Mouse (Mus musculus): Measurements from ENCODE around the gene Cacna1c. TPM values are rescaled to one million over a fixed set of nuclear protein-coding genes. Genes with fewer than 3 reads are reported as not detected.

Cacna1c gene
- polyA plus RNA-seq, 1 experiment, result 1.0 TPM

DNA sequence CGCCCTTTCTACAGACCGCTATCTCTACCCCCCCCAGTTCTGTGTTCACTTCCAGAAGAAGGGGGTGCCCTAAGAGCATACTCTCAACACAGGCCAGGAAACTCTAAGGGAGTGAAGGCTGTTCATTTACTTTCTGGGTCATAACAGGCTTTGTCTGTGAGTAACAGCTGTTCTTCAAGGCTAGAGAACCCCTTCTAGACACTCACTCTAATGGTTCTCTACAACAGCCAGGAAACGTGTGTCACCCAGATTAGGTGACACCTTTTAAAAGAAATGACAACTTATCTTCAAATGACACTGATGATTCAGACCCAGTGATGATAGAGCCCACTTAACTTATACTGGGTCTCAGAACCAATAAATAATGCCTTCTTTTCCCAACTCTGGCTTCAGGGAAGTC is 461.1 kb downstream of the Cacna1c start:
- Histone ChIP-seq H3K27ac (ENCODE audit: insufficient read depth, low read length) (no peak overlapping the region), H3K27me3 (ENCODE audit: control insufficient read depth, insufficient read depth, low read length, poor library complexity, severe bottlenecking) (no peaks in the 10 kb centered on the region), H3K9me3 (replicated peaks; ENCODE audit: control insufficient read depth, insufficient read depth, low read length, poor library complexity, severe bottlenecking) (no peaks in the 10 kb centered on the region), H3K9ac (ENCODE audit: low read depth, poor library complexity, severe bottlenecking) (no peak overlapping the region), H3K4me3 (ENCODE audit: low read depth, low read length) (no peak overlapping the region), H3K4me1 (ENCODE audit: control insufficient read depth, insufficient read depth, low read length) (no peaks in the 10 kb centered on the region), H3K36me3 (ENCODE audit: control insufficient read depth, insufficient read depth, low read length, poor library complexity, severe bottlenecking) (no peaks in the 10 kb centered on the region)
- TF ChIP-seq POLR2A (IDR thresholded peaks at IDR 0.05; ENCODE audit: insufficient read depth, low read length) (no peak), CTCF (IDR thresholded peaks at IDR 0.05; ENCODE audit: low read depth, low read length) (no peak), EP300 (IDR thresholded peaks at IDR 0.05; ENCODE audit: insufficient read depth, low read depth, low read length) (no peak)

DNA sequence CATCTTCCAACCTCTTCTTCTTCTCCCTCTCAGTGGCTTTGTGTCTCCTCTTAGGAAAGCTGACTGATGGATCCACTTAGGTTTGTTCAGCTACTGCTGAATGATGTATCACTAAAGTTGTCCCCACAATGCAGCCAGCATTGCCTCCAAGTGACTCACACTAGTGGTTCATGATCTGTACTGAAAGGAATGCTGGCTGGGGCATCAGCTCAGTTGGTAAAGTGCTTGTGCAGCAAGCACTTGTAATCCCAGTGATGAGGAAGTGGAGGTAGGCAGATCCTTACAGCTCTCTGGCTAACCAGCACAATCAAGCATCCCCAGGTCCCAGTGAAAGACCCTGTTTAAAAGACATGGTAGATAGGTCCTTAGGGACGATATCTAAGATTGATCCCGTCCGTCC is 464.3 kb downstream of the Cacna1c start:
- TF ChIP-seq CTCF (IDR thresholded peaks at IDR 0.05; ENCODE audit: low read depth, low read length) (no peak), EP300 (IDR thresholded peaks at IDR 0.05; ENCODE audit: insufficient read depth, low read depth, low read length) (no peak), POLR2A (IDR thresholded peaks at IDR 0.05; ENCODE audit: insufficient read depth, low read length) (no peak)
- no peaks in the 10 kb centered on the region for H3K4me1 ChIP-seq (ENCODE audit: control insufficient read depth, insufficient read depth, low read length)
- H3K4me3 ChIP-seq (ENCODE audit: low read depth, low read length), result no peak overlapping the region
- no peaks in the 10 kb centered on the region for H3K27me3 ChIP-seq (ENCODE audit: control insufficient read depth, insufficient read depth, low read length, poor library complexity, severe bottlenecking)
- no peak overlapping the region for H3K27ac ChIP-seq (ENCODE audit: insufficient read depth, low read length)
- no peaks in the 10 kb centered on the region for H3K9me3 ChIP-seq (replicated peaks; ENCODE audit: control insufficient read depth, insufficient read depth, low read length, poor library complexity, severe bottlenecking)
- no peaks in the 10 kb centered on the region for H3K36me3 ChIP-seq (ENCODE audit: control insufficient read depth, insufficient read depth, low read length, poor library complexity, severe bottlenecking)
- H3K9ac ChIP-seq (ENCODE audit: low read depth, poor library complexity, severe bottlenecking), result no peak overlapping the region

DNA sequence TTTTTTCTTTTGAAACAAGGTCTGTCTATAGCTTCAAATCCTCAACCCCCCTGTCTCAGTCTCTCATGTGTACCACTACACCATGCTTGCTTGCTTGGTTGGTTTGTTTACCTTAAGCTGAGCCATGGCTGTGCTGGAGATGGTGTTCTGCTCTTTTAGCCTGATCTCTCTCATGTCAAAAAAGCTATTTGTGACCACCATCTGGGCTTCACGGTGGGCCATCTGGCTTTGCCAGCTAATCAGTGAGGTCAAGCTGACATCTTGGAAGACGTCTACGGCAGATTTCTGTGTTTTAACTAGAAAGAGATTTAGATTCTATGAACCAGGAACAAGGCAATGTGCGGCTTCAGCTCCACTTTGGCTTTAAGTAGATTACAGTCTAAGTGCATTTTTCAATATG is 471.3 kb downstream of the Cacna1c start:
- TF ChIP-seq CTCF (IDR thresholded peaks at IDR 0.05; ENCODE audit: low read depth, low read length), result no peak
- no peak for TF ChIP-seq EP300 (IDR thresholded peaks at IDR 0.05; ENCODE audit: insufficient read depth, low read depth, low read length)
- no peak for TF ChIP-seq POLR2A (IDR thresholded peaks at IDR 0.05; ENCODE audit: insufficient read depth, low read length)
- no peak overlapping the region for H3K9ac ChIP-seq (ENCODE audit: low read depth, poor library complexity, severe bottlenecking)
- H3K9me3 ChIP-seq (replicated peaks; ENCODE audit: control insufficient read depth, insufficient read depth, low read length, poor library complexity, severe bottlenecking), result no peaks in the 10 kb centered on the region
- no peak overlapping the region for H3K27ac ChIP-seq (ENCODE audit: insufficient read depth, low read length)
- no peaks in the 10 kb centered on the region for H3K4me1 ChIP-seq (ENCODE audit: control insufficient read depth, insufficient read depth, low read length)
- H3K27me3 ChIP-seq (ENCODE audit: control insufficient read depth, insufficient read depth, low read length, poor library complexity, severe bottlenecking), result no peaks in the 10 kb centered on the region
- H3K36me3 ChIP-seq (ENCODE audit: control insufficient read depth, insufficient read depth, low read length, poor library complexity, severe bottlenecking), result no peaks in the 10 kb centered on the region
- no peak overlapping the region for H3K4me3 ChIP-seq (ENCODE audit: low read depth, low read length)

DNA sequence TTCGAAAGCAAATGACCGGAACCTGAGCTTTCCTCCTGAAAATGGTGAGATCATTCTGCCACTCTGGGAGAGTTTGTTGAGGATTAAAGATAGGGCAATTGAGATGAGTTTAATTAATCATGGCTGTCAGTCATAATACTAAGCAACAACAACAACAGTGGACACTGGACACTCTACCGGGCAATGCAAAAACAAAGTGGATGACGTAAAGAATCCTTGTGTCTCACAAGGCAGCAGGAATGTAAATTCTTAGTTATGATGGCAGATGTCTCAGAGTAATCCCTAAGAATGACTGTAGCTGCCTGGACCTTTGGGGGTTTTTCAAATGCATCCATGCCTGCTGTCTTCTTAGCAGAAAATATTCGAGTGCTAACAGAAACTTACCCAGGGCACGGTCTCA is 471.8 kb downstream of the Cacna1c start:
- no peaks in the 10 kb centered on the region for H3K4me1 ChIP-seq (ENCODE audit: control insufficient read depth, insufficient read depth, low read length)
- H3K9ac ChIP-seq (ENCODE audit: low read depth, poor library complexity, severe bottlenecking), result no peak overlapping the region
- H3K27ac ChIP-seq (ENCODE audit: insufficient read depth, low read length), result no peak overlapping the region
- no peak for TF ChIP-seq POLR2A (IDR thresholded peaks at IDR 0.05; ENCODE audit: insufficient read depth, low read length)
- TF ChIP-seq CTCF (IDR thresholded peaks at IDR 0.05; ENCODE audit: low read depth, low read length), result no peak
- TF ChIP-seq EP300 (IDR thresholded peaks at IDR 0.05; ENCODE audit: insufficient read depth, low read depth, low read length), result no peak
- no peaks in the 10 kb centered on the region for H3K27me3 ChIP-seq (ENCODE audit: control insufficient read depth, insufficient read depth, low read length, poor library complexity, severe bottlenecking)
- H3K36me3 ChIP-seq (ENCODE audit: control insufficient read depth, insufficient read depth, low read length, poor library complexity, severe bottlenecking), result no peaks in the 10 kb centered on the region
- H3K4me3 ChIP-seq (ENCODE audit: low read depth, low read length), result no peak overlapping the region
- no peaks in the 10 kb centered on the region for H3K9me3 ChIP-seq (replicated peaks; ENCODE audit: control insufficient read depth, insufficient read depth, low read length, poor library complexity, severe bottlenecking)

DNA sequence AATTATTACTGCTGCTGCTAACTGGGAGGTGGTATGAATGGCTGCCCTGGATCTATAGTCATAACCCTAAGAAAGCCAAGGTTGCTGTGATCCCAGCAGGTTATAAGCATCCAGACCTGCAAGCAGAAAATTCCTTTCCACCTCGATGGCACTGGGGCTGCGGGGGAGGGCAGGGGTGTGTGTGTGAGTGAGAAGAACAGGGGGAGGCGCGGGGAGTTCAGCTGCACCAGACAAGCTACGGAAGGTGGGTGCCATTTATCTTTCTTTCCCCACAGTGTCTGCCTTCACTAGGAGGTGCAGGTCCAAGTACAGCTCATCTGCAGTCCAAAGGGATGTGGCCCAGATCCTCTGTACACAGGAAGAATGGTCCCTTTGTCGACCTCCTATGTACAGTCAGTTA is 473.9 kb downstream of the Cacna1c start:
- Histone ChIP-seq H3K4me3 (ENCODE audit: low read depth, low read length) (no peak overlapping the region), H3K27me3 (ENCODE audit: control insufficient read depth, insufficient read depth, low read length, poor library complexity, severe bottlenecking) (no peaks in the 10 kb centered on the region), H3K36me3 (ENCODE audit: control insufficient read depth, insufficient read depth, low read length, poor library complexity, severe bottlenecking) (no peaks in the 10 kb centered on the region), H3K4me1 (ENCODE audit: control insufficient read depth, insufficient read depth, low read length) (no peaks in the 10 kb centered on the region), H3K9me3 (replicated peaks; ENCODE audit: control insufficient read depth, insufficient read depth, low read length, poor library complexity, severe bottlenecking) (no peaks in the 10 kb centered on the region), H3K27ac (ENCODE audit: insufficient read depth, low read length) (no peak overlapping the region), H3K9ac (ENCODE audit: low read depth, poor library complexity, severe bottlenecking) (no peak overlapping the region)
- no peak for TF ChIP-seq POLR2A (IDR thresholded peaks at IDR 0.05; ENCODE audit: insufficient read depth, low read length)
- no peak for TF ChIP-seq EP300 (IDR thresholded peaks at IDR 0.05; ENCODE audit: insufficient read depth, low read depth, low read length)
- TF ChIP-seq CTCF (IDR thresholded peaks at IDR 0.05; ENCODE audit: low read depth, low read length), result no peak

DNA sequence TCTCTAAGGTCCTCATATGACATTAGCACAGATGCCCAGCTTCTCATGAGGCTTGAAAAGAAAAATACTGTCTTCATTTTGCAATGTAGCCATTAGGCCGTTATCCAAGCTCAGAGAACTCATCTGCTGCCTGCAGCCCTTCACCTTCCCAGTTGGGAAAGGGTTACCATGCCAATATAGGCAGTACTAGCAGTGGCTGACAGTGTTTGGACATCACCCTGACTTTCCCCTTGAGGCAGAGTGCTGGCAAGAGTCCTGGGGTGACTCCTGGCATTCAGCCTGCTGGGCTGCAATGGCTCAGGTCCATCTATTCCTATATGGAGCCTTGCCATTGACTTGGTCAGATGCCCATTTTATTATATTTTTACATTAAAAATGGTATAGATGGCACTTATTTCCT is 476.7 kb downstream of the Cacna1c start:
- Histone ChIP-seq H3K27ac (ENCODE audit: insufficient read depth, low read length) (no peak overlapping the region), H3K27me3 (ENCODE audit: control insufficient read depth, insufficient read depth, low read length, poor library complexity, severe bottlenecking) (no peaks in the 10 kb centered on the region), H3K4me3 (ENCODE audit: low read depth, low read length) (no peak overlapping the region), H3K9ac (ENCODE audit: low read depth, poor library complexity, severe bottlenecking) (no peak overlapping the region), H3K4me1 (ENCODE audit: control insufficient read depth, insufficient read depth, low read length) (no peaks in the 10 kb centered on the region), H3K36me3 (ENCODE audit: control insufficient read depth, insufficient read depth, low read length, poor library complexity, severe bottlenecking) (no peaks in the 10 kb centered on the region), H3K9me3 (replicated peaks; ENCODE audit: control insufficient read depth, insufficient read depth, low read length, poor library complexity, severe bottlenecking) (no peaks in the 10 kb centered on the region)
- no peak for TF ChIP-seq EP300 (IDR thresholded peaks at IDR 0.05; ENCODE audit: insufficient read depth, low read depth, low read length)
- TF ChIP-seq POLR2A (IDR thresholded peaks at IDR 0.05; ENCODE audit: insufficient read depth, low read length), result no peak
- TF ChIP-seq CTCF (IDR thresholded peaks at IDR 0.05; ENCODE audit: low read depth, low read length), result no peak

All from ES-Bruce4 (cell line).